Mouse (Mus musculus) bone marrow, adult 2 months (tissue): ENCODE data around the gene Camk1g. TPM values are rescaled to one million over a fixed set of nuclear protein-coding genes. Genes with fewer than 3 reads are reported as not detected.
A peak's percentile ranks its signal among the peaks of the same experiment; 100 is the strongest.

Experiments used
- H3K27ac ChIP-seq: fragments of 200-500 bp; 2 replicates; pipeline ENCODE4 v1.5.1; 2012; ENCODE audit warnings: low read depth, mild to moderate bottlenecking, control low read depth, inconsistent platforms, low read length; ENCODE audit not compliant: control insufficient read depth, poor library complexity, insufficient read depth
- H3K4me1 ChIP-seq: fragments of 200-500 bp; 2 replicates; pipeline ENCODE4 v1.6.1; 2011; ENCODE audit warnings: low read length; ENCODE audit not compliant: control insufficient read depth, insufficient read depth
- H3K4me3 ChIP-seq: fragments of 200-500 bp; replicated peaks from 2 replicates; pipeline ENCODE3; 2011; ENCODE audit warnings: mild to moderate bottlenecking, low read depth, low read length, control low read depth; ENCODE audit not compliant: control insufficient read depth
- CTCF ChIP-seq: fragments of 200-500 bp; IDR thresholded peaks from 2 replicates; pipeline ENCODE4 v1.5.1; 2011; ENCODE audit warnings: low read length, control low read depth; ENCODE audit not compliant: control insufficient read depth, insufficient read depth
- POLR2A ChIP-seq: fragments of 200-500 bp; IDR thresholded peaks from 2 replicates; pipeline ENCODE4 v1.6.1; 2011; ENCODE audit warnings: low read depth, mild to moderate bottlenecking, control low read depth, low read length, borderline replicate concordance; ENCODE audit not compliant: control insufficient read depth
- WGBS: fragments of 180-500 bp; shearing (Covaris S2); methylation state at CpG from one replicate; pipeline ENCODE4 v1.1.7; 2018; 5-methylcytosine and 5-hydroxymethylcytosine counted together
- polyA plus RNA-seq: library from polyadenylated mRNA; stranded (reverse); fragments of >200 nt; gene quantifications from 2 replicates; pipeline ENCODE4 v1.2.4, GENCODE M21; 2011; ENCODE audit warnings: low replicate concordance; ENCODE audit not compliant: missing spikeins, insufficient read depth, insufficient read length

Camk1g gene
- polyA plus RNA-seq, 1 experiment, result not detected

DNA sequence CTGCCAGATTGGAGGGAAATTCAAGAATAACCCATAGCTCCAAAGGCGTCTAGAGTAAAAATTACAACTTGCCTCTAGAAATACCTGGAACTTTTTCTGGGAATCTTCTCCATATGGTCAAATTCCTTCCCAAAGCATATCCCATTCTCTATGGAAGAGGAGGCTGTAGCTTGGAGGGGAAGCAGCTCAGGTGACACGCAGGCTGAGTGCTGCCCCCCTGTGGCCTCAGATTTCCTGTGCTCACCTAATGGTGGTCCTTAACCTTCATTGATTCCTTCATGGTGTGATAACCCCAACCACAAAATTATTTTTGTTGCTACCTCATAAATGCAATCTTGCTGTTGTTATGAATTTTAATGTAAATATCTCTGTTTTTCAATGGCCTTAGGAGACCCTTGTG is 45.9 kb downstream of the Camk1g start:
- Histone ChIP-seq H3K27ac (no peak overlapping the region), H3K4me3 (no peak overlapping the region), H3K4me1 (no peaks in the 10 kb centered on the region)
- TF ChIP-seq CTCF, result peak; percentile 80
- no peak for TF ChIP-seq POLR2A
- WGBS, result 52% methylated on average over 2 of the region's 2 CpGs

DNA sequence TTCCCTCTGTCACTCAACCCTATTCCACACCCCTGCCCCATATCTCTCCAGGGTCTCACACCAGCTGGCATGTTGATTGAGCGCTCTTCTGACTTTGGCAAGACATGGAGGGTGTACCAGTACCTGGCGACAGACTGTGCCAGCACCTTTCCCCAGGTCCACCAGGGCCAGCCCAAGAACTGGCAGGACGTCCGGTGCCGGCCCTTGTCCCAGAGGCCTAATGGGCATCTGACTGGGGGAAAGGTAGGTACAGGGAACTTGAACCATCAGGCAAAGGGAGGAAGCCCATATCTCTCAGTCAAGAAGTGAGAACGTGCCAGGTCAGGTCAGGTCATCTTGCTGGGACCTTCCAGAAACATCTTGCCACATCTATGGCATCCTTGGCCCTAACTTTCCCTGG is 46.4 kb downstream of the Camk1g start:
- 87% methylated on average over 6 of the region's 6 CpGs for WGBS
- H3K4me3 ChIP-seq, result no peak overlapping the region
- no peaks in the 10 kb centered on the region for H3K4me1 ChIP-seq
- TF ChIP-seq CTCF, result no peak
- no peak for TF ChIP-seq POLR2A
- no peak overlapping the region for H3K27ac ChIP-seq

DNA sequence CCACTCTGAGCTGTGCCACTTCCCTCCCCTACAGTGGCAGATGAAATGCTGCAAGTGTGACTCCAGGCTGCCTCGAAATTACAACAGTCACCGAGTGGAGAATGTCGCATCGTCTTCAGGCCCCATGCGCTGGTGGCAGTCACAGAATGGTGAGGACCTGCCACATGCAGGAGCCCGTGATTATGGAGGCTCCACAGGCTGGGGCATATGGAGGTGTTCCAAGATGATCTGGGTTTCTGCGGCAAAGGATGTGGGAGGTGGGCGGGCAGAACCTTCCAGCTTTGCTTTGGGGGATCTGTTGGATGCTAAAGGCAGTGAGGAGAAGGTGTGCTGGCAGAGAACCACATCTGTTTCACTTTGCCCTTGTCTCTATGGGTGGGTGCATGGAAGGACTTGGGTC is 49.7 kb downstream of the Camk1g start:
- no peak for TF ChIP-seq POLR2A
- TF ChIP-seq CTCF, result no peak
- Histone ChIP-seq H3K4me3 (no peak overlapping the region), H3K27ac (no peak overlapping the region), H3K4me1 (no peaks in the 10 kb centered on the region)
- 77% methylated on average over 8 of the region's 8 CpGs for WGBS

DNA sequence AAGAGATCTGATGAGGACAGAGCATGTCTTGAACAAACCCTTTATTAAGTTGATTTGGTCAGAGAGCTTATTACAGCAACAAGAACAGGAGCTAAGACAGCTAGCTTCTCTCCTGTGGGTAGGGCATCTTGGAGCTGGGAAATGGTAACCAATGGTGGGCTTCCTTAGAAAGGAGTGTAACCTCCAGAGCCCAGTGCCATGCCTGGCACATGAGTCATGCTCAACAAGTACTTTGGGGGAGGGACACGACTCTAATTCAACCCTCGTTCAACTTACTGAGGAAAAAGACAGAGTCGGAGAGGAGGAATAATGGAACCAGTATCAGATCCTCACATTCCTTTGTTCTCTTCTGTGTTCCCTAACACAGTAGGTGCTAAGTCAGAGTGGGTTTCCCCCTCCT is 50.4 kb downstream of the Camk1g start:
- WGBS, result 64% methylated on average over 3 of the region's 3 CpGs
- no peak overlapping the region for H3K27ac ChIP-seq
- TF ChIP-seq CTCF (no peak), POLR2A (no peak)
- H3K4me3 ChIP-seq, result no peak overlapping the region
- no peaks in the 10 kb centered on the region for H3K4me1 ChIP-seq

DNA sequence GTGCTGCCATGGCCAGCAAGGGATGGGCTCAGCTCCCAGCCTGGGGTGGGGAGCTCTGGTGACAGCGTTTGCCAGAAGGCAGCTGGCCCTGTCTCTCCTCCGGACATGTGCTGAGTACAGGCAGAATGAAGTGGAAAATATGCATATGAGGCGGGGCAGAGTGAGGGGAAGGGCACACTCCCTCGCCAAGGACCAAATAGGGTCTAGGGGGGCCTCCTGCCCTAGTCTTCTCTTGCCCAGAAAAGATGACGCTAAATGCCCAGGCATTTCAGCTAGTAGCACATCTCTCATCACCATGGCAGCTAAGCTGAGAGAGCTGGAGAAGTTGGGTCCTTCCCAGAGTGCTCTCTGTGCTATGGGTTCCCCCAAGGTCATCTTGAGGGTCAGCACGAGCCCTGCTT is 52.9 kb downstream of the Camk1g start:
- WGBS, result 68% methylated on average over 6 of the region's 6 CpGs
- no peak overlapping the region for H3K4me3 ChIP-seq
- H3K4me1 ChIP-seq, result no peaks in the 10 kb centered on the region
- TF ChIP-seq POLR2A, result no peak
- no peak for TF ChIP-seq CTCF
- H3K27ac ChIP-seq, result no peak overlapping the region

DNA sequence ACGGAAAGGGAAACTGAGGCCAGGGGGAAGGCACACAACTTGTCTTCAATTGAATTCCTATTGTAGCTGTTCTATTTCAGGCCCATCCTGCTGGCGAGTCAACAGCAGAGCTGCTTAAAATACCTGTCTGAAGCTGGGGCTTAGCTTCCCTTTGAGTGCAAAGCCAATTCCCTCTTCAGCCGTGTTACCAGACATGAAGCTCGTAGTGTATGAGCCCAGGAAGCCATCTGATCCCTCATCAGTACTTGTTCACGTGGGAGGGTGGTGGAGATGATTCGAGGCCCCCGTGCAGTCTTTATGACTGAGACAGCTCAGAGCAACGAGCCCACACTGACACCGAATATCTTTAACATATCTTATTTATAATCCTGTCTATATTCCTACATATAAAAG is 53.7 kb downstream of the Camk1g start:
- Histone ChIP-seq H3K4me3 (no peak overlapping the region), H3K4me1 (no peaks in the 10 kb centered on the region; the same call in 1 of the 2 replicates), H3K27ac (no peak overlapping the region)
- TF ChIP-seq CTCF (no peak), POLR2A (no peak)
- WGBS, result 77% methylated on average over 9 of the region's 9 CpGs

DNA sequence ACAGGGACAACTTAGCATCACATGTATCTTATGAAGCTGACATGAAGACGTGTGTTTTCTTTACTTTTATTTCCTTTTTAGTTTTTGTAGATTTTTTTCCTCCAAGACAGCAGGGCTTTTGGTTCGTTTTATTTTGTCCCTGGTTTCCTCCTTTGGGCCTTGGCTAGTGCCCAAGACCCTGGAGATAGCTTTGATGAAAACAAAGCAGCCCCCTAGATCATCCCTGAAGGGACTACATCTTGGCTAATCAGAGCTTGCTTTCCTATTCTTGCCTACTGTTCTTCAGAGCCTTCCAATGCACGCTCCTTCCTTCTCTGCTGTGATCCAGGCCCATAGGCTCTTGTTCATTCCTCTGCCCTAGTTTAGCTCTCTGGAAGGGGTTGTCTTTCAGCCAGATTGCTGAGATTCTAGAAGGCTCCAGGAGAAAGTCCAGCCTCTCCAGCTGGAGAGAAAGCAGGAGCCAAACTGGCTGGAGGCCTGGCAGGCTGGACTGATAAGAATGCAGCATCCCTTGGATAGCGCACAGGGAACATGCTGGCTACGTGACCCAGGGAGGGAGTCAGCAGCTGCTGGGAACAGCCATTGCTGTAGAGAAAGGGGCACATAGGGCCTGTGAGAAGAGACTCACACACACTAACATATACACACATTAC is 54.3 kb downstream of the Camk1g start:
- no peak for TF ChIP-seq CTCF
- no peak for TF ChIP-seq POLR2A
- H3K4me3 ChIP-seq, result no peak overlapping the region
- WGBS, result 66% methylated on average over 5 of the region's 5 CpGs
- H3K4me1 ChIP-seq, result no peaks in the 10 kb centered on the region; the same call in 1 of the 2 replicates
- H3K27ac ChIP-seq, result no peak overlapping the region

DNA sequence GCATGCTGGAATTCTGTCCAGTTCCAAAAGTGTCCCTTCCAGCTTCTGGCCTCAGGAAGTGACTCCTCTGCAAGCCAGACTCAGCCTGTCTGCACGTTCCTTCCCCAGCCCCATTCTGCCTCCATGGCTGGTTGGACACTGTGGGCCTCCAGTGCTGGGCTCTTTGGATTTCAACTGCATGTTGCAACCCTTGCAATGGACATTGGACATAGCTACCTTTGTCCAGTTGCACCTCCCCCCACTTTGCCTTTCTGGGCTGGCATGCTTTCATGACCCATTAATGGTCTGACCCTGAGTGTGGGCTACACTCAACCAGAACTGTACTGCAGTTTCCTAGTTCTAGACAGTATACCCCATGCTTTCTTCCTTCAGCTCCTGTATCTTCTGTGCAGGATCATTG is 58.5 kb downstream of the Camk1g start:
- 76% methylated on average over 1 of the region's 1 CpGs for WGBS
- no peak overlapping the region for H3K27ac ChIP-seq

DNA sequence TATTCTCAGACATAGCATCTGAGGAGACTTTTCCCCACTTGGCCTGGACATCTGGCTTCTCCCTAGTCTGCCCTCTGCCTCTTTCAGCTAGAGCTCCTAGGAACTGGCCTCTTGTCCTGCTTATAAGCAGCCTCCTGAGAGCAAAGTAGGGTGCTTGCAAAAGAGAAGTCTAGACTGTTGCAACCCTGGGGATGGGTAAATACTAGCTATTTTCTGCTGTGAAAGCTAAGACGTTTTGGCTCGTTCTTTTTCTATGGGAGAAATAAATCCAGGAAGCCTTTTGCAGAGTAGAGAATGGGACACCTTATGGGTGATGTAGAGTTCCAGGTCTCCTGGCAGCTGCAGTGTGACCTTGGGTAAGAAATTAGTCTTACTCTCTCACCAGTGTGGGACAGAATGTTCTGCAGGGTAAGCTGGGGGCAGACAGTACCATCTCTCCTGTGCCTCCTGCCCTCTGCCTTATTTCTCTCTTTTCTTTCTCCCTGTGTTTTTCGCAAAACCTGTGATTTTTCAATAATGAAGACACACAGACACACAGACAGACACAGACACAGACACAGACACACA is 59.5 kb downstream of the Camk1g start:
- 48% methylated on average over 3 of the region's 3 CpGs for WGBS
- Histone ChIP-seq H3K4me1 (peaks cover 2% of the 10 kb centered on the region; the same call in 1 of the 2 replicates), H3K4me3 (no peak overlapping the region), H3K27ac (no peak overlapping the region; the same call in 1 of the 2 replicates)
- no peak for TF ChIP-seq POLR2A
- TF ChIP-seq CTCF, result no peak

More for the DNA sequence above, 58.5 kb downstream of the Camk1g start:
- peaks cover 2% of the 10 kb centered on the region; the same call in 1 of the 2 replicates for H3K4me1 ChIP-seq
- TF ChIP-seq CTCF (no peak), POLR2A (no peak)
- no peak overlapping the region for H3K4me3 ChIP-seq
